Mouse (Mus musculus) kidney, postnatal 0 days (tissue): ENCODE measurements around the gene Prdm11. TPM values are rescaled to one million over a fixed set of nuclear protein-coding genes. Genes with fewer than 3 reads are reported as not detected.

Experiments
- ATAC-seq: fragments of 200-750 bp; cut with Nextera tagmentation; replicated peaks from 2 replicates; pipeline ENCODE4 v1.8.0; 2017; ENCODE audit warnings: low read depth, moderate number of reproducible peaks, moderate TSS enrichment, moderate library complexity; ENCODE audit not compliant: low FRiP score
- DNase-seq: peaks from one replicate; pipeline ENCODE4 v3.0.0-alpha.2; 2016; ENCODE audit warnings: low spot score
- H3K27ac ChIP-seq: fragments of 300-500 bp; sonication (generic); 2 replicates; pipeline ENCODE4 v1.5.1; 2014; ENCODE audit warnings: mild to moderate bottlenecking
- H3K27me3 ChIP-seq: fragments of 300-500 bp; sonication (generic); 2 replicates; pipeline ENCODE4 v1.6.1; 2014; ENCODE audit warnings: low read length, mixed read lengths; ENCODE audit not compliant: insufficient read depth
- H3K36me3 ChIP-seq: fragments of 300-500 bp; sonication (generic); 2 replicates; pipeline ENCODE4 v1.6.1; 2014; ENCODE audit warnings: low read length, mixed read lengths; ENCODE audit not compliant: insufficient read depth
- H3K4me1 ChIP-seq: fragments of 300-500 bp; sonication (generic); replicated peaks from 2 replicates; pipeline ENCODE4 v1.6.1; 2014; ENCODE audit warnings: antibody characterized with exemption, low read length, mixed read lengths; ENCODE audit not compliant: insufficient read depth
- H3K4me2 ChIP-seq: fragments of 300-500 bp; sonication (generic); 2 replicates; pipeline ENCODE4 v1.6.1; 2014; ENCODE audit warnings: mild to moderate bottlenecking, low read length, moderate library complexity, mixed read lengths
- H3K4me3 ChIP-seq: fragments of 300-500 bp; sonication (generic); replicated peaks from 2 replicates; pipeline ENCODE4 v1.5.1; 2014; ENCODE audit warnings: low read depth, low read length
- H3K9ac ChIP-seq: fragments of 300-500 bp; sonication (generic); 2 replicates; pipeline ENCODE4 v1.6.1; 2014; ENCODE audit warnings: low read depth, low read length
- H3K9me3 ChIP-seq: fragments of 300-500 bp; sonication (generic); replicated peaks from 2 replicates; pipeline ENCODE4 v1.6.1; 2016; ENCODE audit warnings: low read length, inconsistent platforms, mixed read lengths
- CTCF ChIP-seq: IDR thresholded peaks from 2 replicates; pipeline ENCODE4 v1.5.1; 2016; ENCODE audit warnings: antibody characterized with exemption, low read depth, mild to moderate bottlenecking, moderate library complexity
- whole genome bisulfite sequencing: fragments of 180-500 bp; shearing (Covaris S2); extraction: QIAGEN DNeasy Blood & Tissue Kit; methylation state at CpG from one replicate; pipeline ENCODE4 v1.1.7; 2014; 5-methylcytosine and 5-hydroxymethylcytosine counted together
- polyA plus RNA-seq: library from polyadenylated mRNA; unstranded; fragments of >200 nt; fragmentation: Nextera tagmentation; extraction: Ambion mirVana; gene quantifications from 2 replicates; pipeline ENCODE4 v1.2.1, GENCODE M21; 2015

Prdm11 gene
- polyA plus RNA-seq, 1 experiment from 2014 or later, result 4.9 TPM

DNA sequence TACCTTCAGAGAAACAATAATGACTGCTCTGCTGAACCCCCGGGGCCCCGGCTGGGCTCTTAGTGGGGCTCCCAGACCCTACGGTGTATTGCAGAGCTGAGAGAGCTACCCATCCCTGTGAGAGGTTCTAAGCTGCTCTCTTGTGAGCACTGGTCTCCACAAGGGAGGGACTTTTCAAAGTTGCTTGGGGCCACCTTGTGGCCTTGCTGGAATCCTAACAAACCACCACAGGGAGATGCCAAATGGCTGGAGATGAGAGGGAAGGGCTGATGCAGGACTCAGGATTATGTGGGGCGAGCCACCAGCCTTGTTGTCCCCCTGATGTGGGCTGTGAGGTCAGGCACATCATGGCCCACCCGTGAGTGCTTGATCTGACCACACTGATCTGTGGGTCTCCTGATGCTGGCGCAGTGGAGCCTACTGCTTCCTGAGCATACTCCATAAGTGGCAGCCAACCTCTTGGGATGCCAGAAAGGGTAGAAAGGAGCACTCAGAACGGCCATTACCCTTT, 58.8 kb downstream of the Prdm11 start:
- DNase-seq (no peak), ATAC-seq (no peak)
- Histone ChIP-seq H3K4me2 (no peak overlapping the region), H3K4me3 (no peak overlapping the region), H3K27me3 (no peaks in the 10 kb centered on the region), H3K4me1 (peaks cover 19% of the 10 kb centered on the region), H3K27ac (peak overlapping the region; percentile 77), H3K9ac (no peak overlapping the region), H3K36me3 (0 out of 2 replicates have a peak, but pooled peaks cover 11% of the 10 kb centered on the region), H3K9me3 (no peaks in the 10 kb centered on the region)
- WGBS, result 76% methylated on average over 7 of the region's 7 CpGs
- TF ChIP-seq CTCF, result peak; percentile 30

DNA sequence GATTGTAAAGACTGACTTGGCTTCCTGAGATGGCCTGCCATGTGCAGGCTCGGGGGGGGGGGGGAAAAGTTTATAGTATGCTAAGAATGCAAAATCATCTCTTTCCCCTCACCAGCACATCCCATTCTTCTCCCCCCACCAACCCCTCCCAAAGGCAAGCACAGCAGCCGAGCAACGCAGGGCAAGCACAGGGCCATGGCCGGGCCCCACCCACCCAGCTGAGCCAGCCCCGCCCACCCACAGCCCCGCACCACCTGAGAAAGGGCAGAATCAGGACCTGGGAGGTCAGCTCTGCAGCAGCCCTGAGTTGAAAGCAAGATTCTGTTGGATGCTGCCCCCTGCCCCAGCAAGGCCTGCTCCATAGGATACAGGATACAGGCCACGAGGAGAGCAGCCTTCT, 60.4 kb downstream of the Prdm11 start:
- H3K27ac ChIP-seq, result no peak overlapping the region
- H3K9ac ChIP-seq, result no peak overlapping the region
- H3K4me2 ChIP-seq, result no peak overlapping the region
- no peak overlapping the region for H3K4me3 ChIP-seq
- WGBS, result 67% methylated on average over 7 of the region's 7 CpGs
- H3K36me3 ChIP-seq, result 0 out of 2 replicates have a peak, but pooled peaks cover 3% of the 10 kb centered on the region
- no peak for TF ChIP-seq CTCF
- ATAC-seq (no peak), DNase-seq (no peak)
- peaks cover 19% of the 10 kb centered on the region for H3K4me1 ChIP-seq
- H3K9me3 ChIP-seq, result no peaks in the 10 kb centered on the region
- H3K27me3 ChIP-seq, result no peaks in the 10 kb centered on the region

DNA sequence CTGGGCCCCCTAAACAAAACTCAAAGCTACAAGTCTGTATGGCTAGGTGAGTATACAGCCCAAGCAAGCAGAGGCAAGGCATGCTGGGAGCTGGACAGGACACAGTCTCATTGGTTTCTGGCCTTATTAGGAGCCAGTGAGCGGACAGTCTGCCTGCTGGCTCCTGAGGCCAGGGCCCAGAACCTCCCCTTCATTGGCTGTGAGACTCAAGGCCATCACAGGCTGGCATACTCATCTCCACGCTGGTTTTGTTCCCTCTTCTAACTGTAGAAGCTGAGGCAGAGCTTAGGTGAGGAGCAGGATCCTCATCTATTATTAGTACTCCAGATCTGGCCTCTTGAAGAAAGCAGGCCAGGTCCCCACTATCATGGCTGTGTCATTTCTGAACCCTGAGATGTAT, 60.8 kb downstream of the Prdm11 start:
- H3K27me3 ChIP-seq, result no peaks in the 10 kb centered on the region
- DNase-seq (no peak), ATAC-seq (no peak)
- H3K9ac ChIP-seq, result no peak overlapping the region
- no peak overlapping the region for H3K4me3 ChIP-seq
- H3K4me1 ChIP-seq, result peaks cover 19% of the 10 kb centered on the region
- H3K9me3 ChIP-seq, result no peaks in the 10 kb centered on the region
- peaks cover 6% of the 10 kb centered on the region; the same call in 1 of the 2 replicates for H3K36me3 ChIP-seq
- WGBS, result 91% methylated on average over 2 of the region's 2 CpGs
- H3K4me2 ChIP-seq, result no peak overlapping the region
- no peak for TF ChIP-seq CTCF
- H3K27ac ChIP-seq, result peak overlapping the region; percentile 6; the same call in 1 of the 2 replicates

DNA sequence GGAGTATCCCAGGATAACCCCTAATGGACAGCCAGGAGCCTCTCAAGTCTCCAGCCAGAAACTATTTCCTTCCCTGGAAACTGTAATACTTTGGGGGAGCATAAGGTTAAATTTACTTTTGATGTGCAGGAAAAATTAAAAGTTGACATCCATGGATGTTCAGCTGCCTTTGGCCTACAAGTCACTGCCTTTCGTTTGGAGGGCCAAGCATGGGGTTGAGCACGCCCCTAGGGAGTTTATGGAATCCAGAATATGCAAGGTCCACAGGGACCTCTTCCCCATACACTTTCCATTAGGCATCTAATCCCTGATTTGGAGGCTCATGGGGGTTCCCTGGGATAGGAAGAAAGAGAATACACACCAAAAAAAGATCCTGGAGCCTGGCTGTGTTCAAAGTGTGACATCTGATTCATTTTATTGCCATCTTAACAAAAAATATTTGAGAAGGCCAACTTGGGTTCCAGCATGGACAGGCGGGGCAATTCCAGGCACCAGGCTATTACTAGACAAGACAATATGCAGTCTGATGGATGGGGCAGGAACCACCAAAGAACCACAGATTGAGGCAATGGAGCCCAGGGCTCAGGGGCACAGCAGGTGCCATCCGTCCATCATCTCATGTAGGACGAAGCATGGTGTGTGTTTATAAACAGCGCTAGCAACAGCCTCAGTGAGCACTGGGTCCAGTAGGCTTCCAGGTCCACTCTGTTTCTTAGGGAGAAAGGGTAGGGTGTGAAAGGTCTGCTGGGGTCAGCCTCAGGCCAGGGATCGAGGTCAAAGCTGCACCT, 61.5 kb downstream of the Prdm11 start:
- no peaks in the 10 kb centered on the region for H3K27me3 ChIP-seq
- peaks cover 9% of the 10 kb centered on the region; the same call in 1 of the 2 replicates for H3K36me3 ChIP-seq
- H3K9ac ChIP-seq, result no peak overlapping the region
- no peaks in the 10 kb centered on the region for H3K9me3 ChIP-seq
- no peak overlapping the region for H3K4me3 ChIP-seq
- ATAC-seq (no peak), DNase-seq (peak; percentile 27)
- 84% methylated on average over 7 of the region's 7 CpGs for WGBS
- no peak overlapping the region for H3K4me2 ChIP-seq
- peak overlapping the region; percentile 6; the same call in 1 of the 2 replicates for H3K27ac ChIP-seq
- TF ChIP-seq CTCF, result no peak
- H3K4me1 ChIP-seq, result peaks cover 19% of the 10 kb centered on the region

DNA sequence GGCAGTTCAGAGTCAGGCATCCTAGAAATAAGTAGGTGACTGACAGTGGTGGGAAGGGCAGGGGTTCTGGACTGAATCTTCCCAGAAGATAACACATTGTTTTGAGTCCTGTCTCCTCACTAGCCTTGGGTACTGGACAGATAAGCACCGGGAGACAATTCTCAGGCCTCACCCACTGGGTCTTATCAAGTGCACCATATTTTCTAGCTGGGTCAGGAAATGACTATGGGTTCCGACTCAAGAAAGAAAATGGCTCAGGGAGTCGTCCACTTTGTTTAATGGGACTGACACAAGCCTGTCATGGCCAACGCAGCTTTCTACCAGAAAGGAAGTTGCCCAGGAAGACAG, 62.7 kb downstream of the Prdm11 start:
- peaks cover 17% of the 10 kb centered on the region; the same call in 1 of the 2 replicates for H3K36me3 ChIP-seq
- H3K9ac ChIP-seq, result no peak overlapping the region
- no peak for TF ChIP-seq CTCF
- ATAC-seq (no peak), DNase-seq (no peak)
- no peak overlapping the region for H3K4me2 ChIP-seq
- peaks cover 11% of the 10 kb centered on the region for H3K4me1 ChIP-seq
- no peaks in the 10 kb centered on the region for H3K9me3 ChIP-seq
- 80% methylated on average over 4 of the region's 4 CpGs for WGBS
- no peak overlapping the region for H3K27ac ChIP-seq
- H3K4me3 ChIP-seq, result no peak overlapping the region
- no peaks in the 10 kb centered on the region for H3K27me3 ChIP-seq

DNA sequence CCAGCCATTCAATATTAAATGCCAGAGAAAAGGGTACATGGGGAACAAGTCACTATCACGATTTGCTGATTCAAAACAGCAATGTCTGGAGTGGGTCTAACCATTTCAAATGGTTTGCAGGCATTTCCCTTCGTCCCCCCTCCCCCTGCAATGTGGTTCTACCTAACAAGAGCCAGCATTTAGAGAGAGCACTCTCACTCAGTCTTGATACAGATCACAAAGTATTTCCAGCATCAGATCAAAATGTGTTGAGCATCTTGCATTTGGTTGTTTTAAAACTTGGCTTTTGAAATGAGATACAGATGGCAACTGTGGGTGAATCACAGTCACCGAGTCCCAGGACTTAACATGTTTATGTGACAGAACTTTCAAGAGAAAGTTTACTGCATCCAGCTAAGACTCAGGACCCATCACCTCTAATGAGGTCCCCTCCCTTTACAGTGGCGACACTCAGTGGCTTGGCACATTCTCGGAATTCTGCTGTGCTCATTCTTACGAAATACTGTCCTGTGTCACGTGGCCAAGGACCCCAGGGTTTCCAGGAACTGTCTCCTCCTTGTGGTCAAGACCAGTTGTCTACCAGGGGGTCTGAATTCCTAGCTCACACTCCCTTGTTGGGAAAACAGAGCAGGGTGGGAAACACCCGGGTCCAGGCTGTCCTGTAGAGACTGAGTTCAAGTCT, 63.2 kb downstream of the Prdm11 start:
- Histone ChIP-seq H3K4me1 (peaks cover 8% of the 10 kb centered on the region), H3K27me3 (no peaks in the 10 kb centered on the region), H3K9ac (no peak overlapping the region), H3K4me2 (no peak overlapping the region), H3K36me3 (peaks cover 19% of the 10 kb centered on the region; the same call in 1 of the 2 replicates), H3K27ac (no peak overlapping the region), H3K9me3 (no peaks in the 10 kb centered on the region), H3K4me3 (no peak overlapping the region)
- no peak for ATAC-seq
- WGBS, result 61% methylated on average over 8 of the region's 8 CpGs
- peak; percentile 26 for DNase-seq
- TF ChIP-seq CTCF, result peak; percentile 2; the same call in 1 of the 2 replicates
